Mouse (Mus musculus) layer of hippocampus, postnatal 25 days (tissue): Measurements from ENCODE around the gene Hrh2. TPM values are rescaled to one million over a fixed set of nuclear protein-coding genes. Genes with fewer than 3 reads are reported as not detected.

Experiments
- DNase-seq, 2 experiments: peaks; one replicate each; pipeline ENCODE4 v3.0.0; 2022; ENCODE audit warnings: mixed read lengths in 2 of 2, low spot score in 1 of 2; ENCODE audit errors: extremely low spot score in 1 of 2
- total RNA-seq, 2 experiments: library from RNA; stranded (reverse); gene quantifications; 2 replicates each; pipeline ENCODE4 v1.2.3; 2021

Gene Hrh2
- total RNA-seq, 2 experiments from 2014 or later: 5.6 to 6.9 TPM

DNA sequence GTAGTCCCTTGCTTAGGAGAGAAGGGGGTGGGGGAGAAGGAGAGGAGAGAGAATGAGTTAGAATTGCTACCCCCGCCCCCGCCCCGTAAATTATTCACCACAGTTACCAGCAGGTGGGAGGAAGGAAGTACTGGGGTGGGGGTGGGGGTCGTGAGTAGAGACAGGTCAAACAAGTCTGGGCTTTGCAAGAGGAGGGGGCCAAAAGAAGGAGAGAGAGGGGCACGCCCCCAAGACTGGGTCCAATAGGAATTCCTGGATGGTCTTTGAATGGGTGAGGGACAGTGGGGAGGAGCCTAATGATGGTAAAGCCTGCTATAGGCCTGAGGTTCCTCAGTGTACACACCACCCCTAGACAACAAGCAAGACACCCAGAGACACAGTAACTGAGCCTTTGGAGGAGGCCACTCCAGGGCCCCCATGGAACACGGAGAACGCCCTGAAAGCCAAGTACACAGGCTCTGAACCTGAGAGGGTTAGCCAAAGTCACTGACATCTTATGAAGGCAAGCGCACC lies 66.4 kb downstream of the Hrh2 start:
- no peak for DNase-seq

- no peak for DNase-seq
Observed at GRCm38 (mm10) chr13:54260318-54260717, 68.4 kb downstream of the Hrh2 start.

DNA sequence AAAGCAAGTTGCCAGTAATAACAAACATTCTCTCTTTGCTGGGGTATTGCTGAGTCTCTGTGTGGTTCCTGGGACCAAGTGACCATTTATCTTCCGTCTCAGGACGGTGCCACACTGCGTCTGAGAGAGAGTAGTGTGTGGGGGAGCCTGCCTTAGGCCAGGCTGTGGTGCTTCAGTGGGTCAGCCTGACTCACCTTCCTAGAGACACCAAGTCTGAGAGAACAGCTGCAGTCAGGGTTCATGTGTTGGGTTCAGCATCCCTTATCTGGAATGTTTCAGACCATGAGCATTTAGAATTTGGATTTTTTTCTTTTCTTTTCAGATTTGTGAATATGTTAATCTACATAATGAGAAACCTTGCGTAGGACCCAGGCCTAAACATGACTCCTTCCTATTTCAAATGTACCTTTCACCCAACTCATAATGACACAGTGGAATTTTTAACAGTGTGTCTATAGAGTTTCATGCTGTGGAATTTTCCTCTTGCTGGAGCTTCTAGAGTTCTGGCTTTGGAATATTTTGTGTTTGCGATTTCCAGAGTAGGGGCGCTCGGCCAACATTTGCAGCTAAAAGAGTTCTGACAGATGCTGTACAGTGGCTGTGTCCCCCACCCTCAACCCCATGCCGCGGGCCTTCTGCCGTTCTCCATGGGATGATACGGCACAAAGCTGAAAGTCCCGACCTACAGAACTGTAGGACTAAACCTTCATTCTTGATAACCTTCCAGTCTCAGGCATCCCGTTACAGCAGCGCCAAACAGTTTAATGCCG lies 71.0 kb downstream of the Hrh2 start:
- no peak for DNase-seq

GRCm38 (mm10) chr13:54263641-54264040 lies 71.7 kb downstream of the Hrh2 start:
- no peak for DNase-seq

GRCm38 (mm10) chr13:54266472-54266871 lies 74.5 kb downstream of the Hrh2 start:
- DNase-seq: peak; percentile 53 to 58

- DNase-seq: no peak
Observed at GRCm38 (mm10) chr13:54269087-54269486, 77.2 kb downstream of the Hrh2 start.

- DNase-seq: no peak
Observed at GRCm38 (mm10) chr13:54269628-54270027, 77.7 kb downstream of the Hrh2 start.

GRCm38 (mm10) chr13:54272076-54272475 lies 80.1 kb downstream of the Hrh2 start:
- no peak for DNase-seq

- DNase-seq: no peak
Observed at GRCm38 (mm10) chr13:54277406-54277805, 85.5 kb downstream of the Hrh2 start.

DNA sequence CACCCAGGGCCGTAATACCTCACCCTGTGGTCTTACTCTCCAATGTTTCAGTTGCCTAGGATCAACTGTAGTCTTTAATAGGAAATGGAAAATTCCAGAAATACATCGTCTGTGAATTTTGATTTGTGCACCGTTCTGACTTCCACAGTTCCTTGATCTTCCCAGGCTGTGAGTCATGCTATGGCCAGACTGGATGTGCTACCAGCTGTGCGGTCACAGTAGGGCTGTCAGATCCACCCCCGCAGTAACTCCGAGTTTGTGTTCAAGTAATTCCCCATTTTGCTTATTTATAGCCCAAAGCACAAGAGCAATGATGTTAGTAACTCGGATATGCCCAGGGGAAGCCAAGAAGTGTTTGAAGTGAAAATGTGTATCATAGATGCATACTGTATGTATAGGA lies 88.4 kb downstream of the Hrh2 start:
- no peak for DNase-seq

- DNase-seq: no peak
Observed at GRCm38 (mm10) chr13:54281149-54281548, 89.2 kb downstream of the Hrh2 start.

DNA sequence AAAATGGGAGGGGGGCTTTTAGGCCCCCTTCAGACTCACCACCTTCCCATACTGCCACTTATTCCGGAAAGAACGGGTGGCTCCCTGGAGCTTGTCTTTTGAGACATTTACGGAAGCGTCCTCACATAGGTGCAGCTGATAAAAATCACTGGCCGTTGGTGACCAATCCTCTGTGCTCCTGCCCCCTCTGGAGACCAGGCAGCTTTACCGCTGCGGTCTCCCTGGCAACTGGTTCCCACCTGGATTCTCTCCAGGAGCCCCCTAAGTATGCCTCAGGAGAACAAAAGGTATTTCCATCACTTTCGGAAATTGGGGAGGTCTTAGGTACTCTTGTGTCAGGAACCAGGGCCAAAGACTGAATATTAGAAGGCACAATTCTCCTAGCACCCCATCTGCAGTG lies 89.7 kb downstream of the Hrh2 start:
- DNase-seq: no peak

DNA sequence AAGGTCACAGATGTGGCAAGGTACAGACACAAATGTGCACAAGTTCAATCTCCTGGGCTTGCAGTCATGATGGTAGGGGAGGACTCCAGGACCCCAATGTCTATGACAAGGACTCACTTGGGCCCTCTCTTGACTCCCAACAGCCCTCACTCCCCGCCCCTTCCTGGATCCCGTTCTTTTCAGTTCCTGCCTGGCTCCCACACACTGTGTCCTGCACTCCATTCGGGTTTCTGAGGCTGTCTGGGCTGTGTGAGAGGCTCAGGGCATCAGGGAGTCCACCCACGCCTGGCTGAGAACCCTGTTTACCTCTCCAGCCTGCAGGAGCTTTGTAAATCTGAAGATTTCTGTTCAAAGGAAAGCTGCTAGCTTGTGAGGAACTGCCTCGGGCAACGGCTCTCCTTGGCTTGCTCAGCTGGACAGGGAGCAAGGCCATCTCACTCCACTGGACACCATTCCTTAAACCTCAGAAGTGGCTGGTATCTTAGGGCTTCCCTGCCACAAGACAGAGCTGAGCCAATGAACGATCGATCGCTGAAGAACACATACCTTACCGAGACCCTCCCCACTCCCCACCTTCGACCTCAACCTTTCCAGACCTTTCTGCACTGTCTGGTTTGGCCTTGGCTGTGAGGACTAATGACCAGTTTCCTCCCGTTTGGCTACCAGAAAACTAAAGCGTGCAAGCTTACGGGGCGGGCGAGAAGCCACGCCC lies 90.4 kb downstream of the Hrh2 start:
- DNase-seq: no peak

DNA sequence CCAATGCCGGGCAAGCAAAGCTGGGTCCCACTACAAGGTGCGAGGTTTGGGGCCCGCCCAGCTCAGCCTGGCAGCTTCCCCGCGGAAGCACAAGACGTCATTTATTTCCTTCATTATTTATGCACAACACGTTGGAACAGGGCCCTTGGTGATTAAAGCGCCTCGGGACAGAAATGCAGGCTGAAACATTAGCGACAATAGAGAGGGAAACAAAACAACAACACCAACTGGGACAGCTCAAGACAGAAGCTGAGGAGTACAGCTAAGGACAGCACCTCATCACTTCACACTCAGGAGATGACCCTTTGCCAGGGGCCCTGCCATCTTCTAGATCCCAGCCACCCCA lies 90.9 kb downstream of the Hrh2 start:
- DNase-seq: no peak

Other genes starting within 250 kb of the Hrh2 start
- 1 to 10 TPM; 4.3 to 5.1 TPM for gene Drd1, start 136.4 kb upstream of the Hrh2 start, total RNA-seq
- 10 to 100 TPM; 42.6 to 45.1 TPM for gene Sfxn1, start 120.3 kb upstream of the Hrh2 start, total RNA-seq
- 100 to 1,000 TPM; 867 to 943 TPM for gene Cplx2, start 179.2 kb downstream of the Hrh2 start, total RNA-seq